ENCODE assay signal across 15 mouse cellular contexts in the genomic region with DNA sequence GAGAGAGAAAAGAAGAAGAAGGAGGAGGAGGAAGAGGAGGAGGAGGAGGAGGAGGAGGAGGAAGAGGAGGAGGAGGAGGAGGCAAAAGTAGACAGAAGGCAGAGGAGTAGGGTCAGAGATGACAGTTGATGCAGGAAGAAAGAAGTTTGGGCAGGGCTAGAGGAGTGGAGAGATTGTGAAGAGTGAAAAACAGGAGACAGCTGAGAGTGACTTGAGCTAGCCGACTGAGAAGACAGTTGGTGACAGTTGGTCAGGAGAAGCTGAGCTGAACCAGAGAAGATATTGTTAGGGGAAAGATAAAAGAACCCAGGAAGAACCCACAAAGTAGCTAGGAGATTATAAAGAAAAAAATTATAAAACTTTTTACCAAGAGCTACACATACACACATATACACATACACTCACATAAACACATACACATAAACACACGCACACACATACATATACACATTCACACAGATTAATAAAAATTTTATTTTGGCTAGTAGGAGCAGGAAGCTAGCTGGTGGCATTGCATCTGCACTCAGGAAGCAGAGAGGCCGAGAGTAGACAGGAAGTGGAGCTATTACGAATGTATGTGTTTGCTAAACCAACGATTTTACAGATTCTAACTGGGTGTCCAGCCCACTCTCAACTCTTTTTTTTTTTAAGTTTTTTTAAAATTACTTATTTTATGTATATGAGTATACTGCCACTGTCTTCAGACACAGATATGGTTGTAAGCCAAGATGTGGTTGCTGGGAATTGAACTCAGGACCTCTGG. TPM values are rescaled to one million over a fixed set of nuclear protein-coding genes. Genes with fewer than 3 reads are reported as not detected.
DNase-seq lines count a peak whose midpoint lies in the region; ATAC-seq lines count a peak whose summit lies in the region.
"Had no signal": no experiment of that assay in that cellular context is flagged by ENCODE, and none has a peak within 500 bp of the region (broad histone marks: within the 10 kb centered on the region; RNA-seq: fewer than 3 reads in every experiment).

No protein-coding gene starts in this region.

- H3K9ac ChIP-seq in liver, embryonic 13.5 days: no peak overlapping the region
- no peak overlapping the region for H3K9ac ChIP-seq in intestine, embryonic 16.5 days (ENCODE audit: low read depth, low read length)
- H3K9ac ChIP-seq: heart, embryonic 13.5 days; hindbrain, embryonic 15.5 days; kidney, embryonic 15.5 days; limb, embryonic 12.5 days had no signal

- H3K4me2 ChIP-seq in liver, embryonic 13.5 days: no peak overlapping the region
- no peak overlapping the region for H3K4me2 ChIP-seq in intestine, embryonic 16.5 days (ENCODE audit: low read depth, low read length)
- H3K4me2 ChIP-seq: heart, embryonic 13.5 days; hindbrain, embryonic 15.5 days; kidney, embryonic 15.5 days; limb, embryonic 12.5 days had no signal

- H3K4me3 ChIP-seq in liver, embryonic 13.5 days (replicated peaks): no peak overlapping the region
- no peak overlapping the region for H3K4me3 ChIP-seq in intestine, embryonic 16.5 days (ENCODE audit: low read length)
- H3K4me3 ChIP-seq: gastrocnemius, adult 2 months; heart, embryonic 13.5 days; hindbrain, embryonic 15.5 days; kidney, embryonic 15.5 days; limb, embryonic 12.5 days had no signal

- no peaks in the 10 kb centered on the region for H3K9me3 ChIP-seq in liver, embryonic 13.5 days (replicated peaks)
- H3K9me3 ChIP-seq in intestine, embryonic 16.5 days (ENCODE audit: control insufficient read depth, low read length): no peaks in the 10 kb centered on the region
- H3K9me3 ChIP-seq: hindbrain, embryonic 15.5 days; kidney, embryonic 15.5 days; limb, embryonic 12.5 days had no signal

- peaks cover 69% of the 10 kb centered on the region for H3K4me1 ChIP-seq in liver, embryonic 13.5 days (replicated peaks)
- H3K4me1 ChIP-seq in intestine, embryonic 16.5 days (ENCODE audit: control insufficient read depth, insufficient read depth, low read length): no peaks in the 10 kb centered on the region
- H3K4me1 ChIP-seq: hindbrain, embryonic 15.5 days; kidney, embryonic 15.5 days; limb, embryonic 12.5 days had no signal

- no peaks in the 10 kb centered on the region for H3K36me3 ChIP-seq in liver, embryonic 13.5 days
- no peaks in the 10 kb centered on the region for H3K36me3 ChIP-seq in intestine, embryonic 16.5 days (ENCODE audit: control insufficient read depth, insufficient read depth, low read length)
- H3K36me3 ChIP-seq: heart, embryonic 13.5 days; hindbrain, embryonic 15.5 days; kidney, embryonic 15.5 days; limb, embryonic 12.5 days had no signal

- H3K27me3 ChIP-seq in liver, embryonic 13.5 days: no peaks in the 10 kb centered on the region
- H3K27me3 ChIP-seq in intestine, embryonic 16.5 days (replicated peaks; ENCODE audit: control insufficient read depth, insufficient read depth, low read length): no peaks in the 10 kb centered on the region
- H3K27me3 ChIP-seq: heart, embryonic 13.5 days; hindbrain, embryonic 15.5 days; kidney, embryonic 15.5 days; limb, embryonic 12.5 days had no signal

- WGBS in liver, embryonic 13.5 days (ENCODE audit: insufficient replicate concordance): 11% methylated on average over 5 of the region's 5 CpGs
- 55% methylated on average over 5 of the region's 5 CpGs for WGBS in intestine, embryonic 16.5 days

- intact Hi-C loops in left cerebral cortex, postnatal 25 days (cut with DNase I): no loop called here

- peak; percentile 15 for DNase-seq in T-cell, adult 2 months (ENCODE audit: low spot score)
- peak; percentile 20 for DNase-seq in liver, embryonic 13.5 days
- DNase-seq in naive thymus-derived CD4-positive, alpha-beta T cell, adult 2 months (ENCODE audit: low read depth): peak; percentile 39
- no peak for DNase-seq in left cerebral cortex, postnatal 25 days (ENCODE audit: low spot score in 2 of 2)
- no peak for DNase-seq in adrenal gland, postnatal 25 days
- DNase-seq: cerebellum, postnatal 10 days; gastrocnemius, adult 2 months; lung, postnatal 10 days had no signal

- H3K27ac ChIP-seq in liver, embryonic 13.5 days: peak overlapping the region; percentile 75
- H3K27ac ChIP-seq in intestine, embryonic 16.5 days (ENCODE audit: low read length): no peak overlapping the region
- H3K27ac ChIP-seq: gastrocnemius, adult 2 months; heart, embryonic 13.5 days; hindbrain, embryonic 15.5 days; kidney, embryonic 15.5 days; limb, embryonic 12.5 days had no signal

- ATAC-seq in CD4-positive, CD25-positive, alpha-beta regulatory T cell, adult 4 months: peak; percentile 73
- peak; percentile 66 for ATAC-seq in liver, embryonic 13.5 days (ENCODE audit: low read depth)
- no peak for ATAC-seq in intestine, embryonic 16.5 days
- ATAC-seq: forebrain, embryonic 14.5 days had no signal

RNA-seq across cellular contexts. Expression of gene Atp13a3, which starts 47.6 kb away (rescaled TPM):
- polyA plus RNA-seq in CD4-positive, CD25-positive, alpha-beta regulatory T cell, adult 4 months (2017; shearing (Covaris generic)): 10 to 100 TPM in 1 of 2 experiments, 1 to 10 TPM in 1; 8.8 to 13.1 TPM
- polyA plus RNA-seq in liver, embryonic 13.5 days (2015; fragmentation: Nextera tagmentation; extraction: Ambion mirVana): 7.6 and 8.6 TPM in 2 replicates
- polyA plus RNA-seq in intestine, embryonic 16.5 days (2015; fragmentation: Nextera tagmentation; extraction: Ambion mirVana): 14.1 and 17.2 TPM in 2 replicates
- 10 to 100 TPM; 57.4 to 70.1 TPM for total RNA-seq in left cerebral cortex, postnatal 25 days (2021)
- total RNA-seq in adrenal gland, postnatal 25 days (2021): 57.2 and 75.3 TPM in 2 replicates

Comparison
In these comparisons a context has a peak if more than half of its experiments do, and no peak if none do; other contexts are left out.
1. DNase-seq: peak in T-cell, adult 2 months (single experiment), liver, embryonic 13.5 days (single experiment) and naive thymus-derived CD4-positive, alpha-beta T cell, adult 2 months (single experiment); none in left cerebral cortex, postnatal 25 days (0 of 2) and adrenal gland, postnatal 25 days (single experiment).